Mouse (Mus musculus): Measurements from ENCODE around the gene Ifnz.
A peak's percentile ranks its signal among the peaks of the same experiment; 100 is the strongest.
"Not testable (repeated sequence)": the region's sequence is repeated elsewhere in the genome, so short reads cannot be mapped to it uniquely, and the experiment has no call there.

Ifnz gene

DNA sequence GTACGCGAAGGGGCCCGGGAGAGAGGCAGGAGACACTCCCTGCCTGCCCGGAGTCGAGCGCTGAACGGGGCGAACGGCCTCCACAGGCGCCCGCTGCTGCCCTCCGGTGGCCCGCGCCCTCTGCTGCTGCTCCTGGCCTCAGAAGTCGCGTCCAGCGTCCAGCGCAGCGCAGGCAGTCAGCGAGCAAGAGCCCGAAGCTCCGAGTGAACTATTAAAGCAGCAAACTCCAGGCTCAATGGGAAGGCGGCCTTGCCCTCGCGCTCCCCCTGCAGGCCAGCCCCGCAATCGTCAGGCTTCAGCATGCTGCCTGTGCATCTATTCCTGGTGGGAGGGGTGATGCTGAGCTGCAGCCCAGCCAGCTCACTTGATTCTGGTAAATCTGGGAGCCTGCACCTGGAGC, 3.5 kb downstream of the Ifnz start, which contains the start of gene Gm13276:
Gm13276 (plus strand) TSS at position 301 of the 400 bp plus-strand sequence.
- not testable (repeated sequence) for DNase-seq (ENCODE audit: low spot score)

DNA sequence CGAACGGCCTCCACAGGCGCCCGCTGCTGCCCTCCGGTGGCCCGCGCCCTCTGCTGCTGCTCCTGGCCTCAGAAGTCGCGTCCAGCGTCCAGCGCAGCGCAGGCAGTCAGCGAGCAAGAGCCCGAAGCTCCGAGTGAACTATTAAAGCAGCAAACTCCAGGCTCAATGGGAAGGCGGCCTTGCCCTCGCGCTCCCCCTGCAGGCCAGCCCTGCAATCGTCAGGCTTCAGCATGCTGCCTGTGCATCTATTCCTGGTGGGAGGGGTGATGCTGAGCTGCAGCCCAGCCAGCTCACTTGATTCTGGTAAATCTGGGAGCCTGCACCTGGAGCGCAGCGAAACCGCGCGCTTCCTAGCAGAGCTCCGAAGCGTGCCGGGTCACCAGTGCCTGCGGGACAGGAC, 6.5 kb downstream of the Ifnz start, which contains the start of gene Gm13277:
Gm13277 (plus strand) TSS at position 231 of the 400 bp plus-strand sequence.
- DNase-seq (ENCODE audit: low spot score) = not testable (repeated sequence)

DNA sequence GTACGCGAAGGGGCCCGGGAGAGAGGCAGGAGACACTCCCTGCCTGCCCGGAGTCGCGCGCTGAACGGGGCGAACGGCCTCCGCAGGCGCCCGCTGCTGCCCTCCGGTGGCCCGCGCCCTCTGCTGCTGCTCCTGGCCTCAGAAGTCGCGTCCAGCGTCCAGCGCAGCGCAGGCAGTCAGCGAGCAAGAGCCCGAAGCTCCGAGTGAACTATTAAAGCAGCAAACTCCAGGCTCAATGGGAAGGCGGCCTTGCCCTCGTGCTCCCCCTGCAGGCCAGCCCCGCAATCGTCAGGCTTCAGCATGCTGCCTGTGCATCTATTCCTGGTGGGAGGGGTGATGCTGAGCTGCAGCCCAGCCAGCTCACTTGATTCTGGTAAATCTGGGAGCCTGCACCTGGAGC, 9.3 kb downstream of the Ifnz start, which contains the start of gene Gm13278:
Gm13278 (plus strand) TSS at position 301 of the 400 bp plus-strand sequence.
- not testable (repeated sequence) for DNase-seq (ENCODE audit: low spot score)

DNA sequence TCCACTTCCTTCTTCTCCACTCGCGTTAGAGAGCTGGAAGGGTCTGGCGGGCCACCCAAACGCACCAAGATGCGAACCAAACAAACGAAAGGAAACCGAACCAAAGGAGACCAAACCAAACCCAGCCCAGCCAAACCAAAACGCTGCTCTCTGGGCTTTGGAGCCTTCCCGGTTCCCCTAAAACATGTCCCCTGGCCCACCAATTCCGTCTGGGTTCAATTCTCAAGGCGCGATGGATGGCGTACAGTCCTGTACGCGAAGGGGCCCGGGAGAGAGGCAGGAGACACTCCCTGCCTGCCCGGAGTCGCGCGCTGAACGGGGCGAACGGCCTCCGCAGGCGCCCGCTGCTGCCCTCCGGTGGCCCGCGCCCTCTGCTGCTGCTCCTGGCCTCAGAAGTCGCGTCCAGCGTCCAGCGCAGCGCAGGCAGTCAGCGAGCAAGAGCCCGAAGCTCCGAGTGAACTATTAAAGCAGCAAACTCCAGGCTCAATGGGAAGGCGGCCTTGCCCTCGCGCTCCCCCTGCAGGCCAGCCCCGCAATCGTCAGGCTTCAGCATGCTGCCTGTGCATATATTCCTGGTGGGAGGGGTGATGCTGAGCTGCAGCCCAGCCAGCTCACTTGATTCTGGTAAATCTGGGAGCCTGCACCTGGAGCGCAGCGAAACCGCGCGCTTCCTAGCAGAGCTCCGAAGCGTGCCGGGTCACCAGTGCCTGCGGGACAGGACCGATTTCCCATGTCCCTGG, 12.2 kb downstream of the Ifnz start, which contains the start of gene Gm13275:
Gm13275 (plus strand) TSS at position 552 of the 740 bp plus-strand sequence.
- DNase-seq (ENCODE audit: low spot score) = not testable (repeated sequence)

DNA sequence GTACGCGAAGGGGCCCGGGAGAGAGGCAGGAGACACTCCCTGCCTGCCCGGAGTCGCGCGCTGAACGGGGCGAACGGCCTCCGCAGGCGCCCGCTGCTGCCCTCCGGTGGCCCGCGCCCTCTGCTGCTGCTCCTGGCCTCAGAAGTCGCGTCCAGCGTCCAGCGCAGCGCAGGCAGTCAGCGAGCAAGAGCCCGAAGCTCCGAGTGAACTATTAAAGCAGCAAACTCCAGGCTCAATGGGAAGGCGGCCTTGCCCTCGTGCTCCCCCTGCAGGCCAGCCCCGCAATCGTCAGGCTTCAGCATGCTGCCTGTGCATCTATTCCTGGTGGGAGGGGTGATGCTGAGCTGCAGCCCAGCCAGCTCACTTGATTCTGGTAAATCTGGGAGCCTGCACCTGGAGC, 15.2 kb downstream of the Ifnz start, which contains the start of gene Gm13279:
Gm13279 (plus strand) TSS at position 301 of the 400 bp plus-strand sequence.
- not testable (repeated sequence) for DNase-seq (ENCODE audit: low spot score)

DNA sequence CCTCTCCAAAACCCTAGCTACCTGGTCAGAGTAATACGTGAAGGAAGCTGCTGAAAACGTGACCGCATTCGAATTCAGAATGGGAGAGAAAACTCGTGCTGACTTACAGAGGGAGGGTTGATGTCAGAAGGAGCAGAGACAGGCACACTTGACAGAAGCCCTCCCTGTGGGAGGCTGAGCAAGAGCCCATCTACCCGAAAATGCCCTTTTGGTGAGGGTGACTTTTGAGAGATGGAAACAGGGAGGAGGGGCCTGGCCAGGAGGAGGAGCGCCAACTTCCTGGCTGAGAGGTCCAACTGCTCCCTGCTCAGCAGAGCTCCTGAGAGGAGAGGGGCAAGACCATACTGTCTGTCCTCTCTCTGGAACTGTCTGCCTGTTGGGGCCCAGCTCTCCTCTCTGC, 17.4 kb downstream of the Ifnz start, which contains the start of gene Gm13285:
Gm13285 (plus strand) TSS at position 301 of the 400 bp plus-strand sequence.
- not testable (repeated sequence) for DNase-seq (ENCODE audit: low spot score)

DNA sequence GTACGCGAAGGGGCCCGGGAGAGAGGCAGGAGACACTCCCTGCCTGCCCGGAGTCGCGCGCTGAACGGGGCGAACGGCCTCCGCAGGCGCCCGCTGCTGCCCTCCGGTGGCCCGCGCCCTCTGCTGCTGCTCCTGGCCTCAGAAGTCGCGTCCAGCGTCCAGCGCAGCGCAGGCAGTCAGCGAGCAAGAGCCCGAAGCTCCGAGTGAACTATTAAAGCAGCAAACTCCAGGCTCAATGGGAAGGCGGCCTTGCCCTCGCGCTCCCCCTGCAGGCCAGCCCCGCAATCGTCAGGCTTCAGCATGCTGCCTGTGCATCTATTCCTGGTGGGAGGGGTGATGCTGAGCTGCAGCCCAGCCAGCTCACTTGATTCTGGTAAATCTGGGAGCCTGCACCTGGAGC, 21.0 kb downstream of the Ifnz start, which contains the start of gene Gm13287:
Gm13287 (plus strand) TSS at position 301 of the 400 bp plus-strand sequence.
- DNase-seq (ENCODE audit: low spot score) = not testable (repeated sequence)

DNA sequence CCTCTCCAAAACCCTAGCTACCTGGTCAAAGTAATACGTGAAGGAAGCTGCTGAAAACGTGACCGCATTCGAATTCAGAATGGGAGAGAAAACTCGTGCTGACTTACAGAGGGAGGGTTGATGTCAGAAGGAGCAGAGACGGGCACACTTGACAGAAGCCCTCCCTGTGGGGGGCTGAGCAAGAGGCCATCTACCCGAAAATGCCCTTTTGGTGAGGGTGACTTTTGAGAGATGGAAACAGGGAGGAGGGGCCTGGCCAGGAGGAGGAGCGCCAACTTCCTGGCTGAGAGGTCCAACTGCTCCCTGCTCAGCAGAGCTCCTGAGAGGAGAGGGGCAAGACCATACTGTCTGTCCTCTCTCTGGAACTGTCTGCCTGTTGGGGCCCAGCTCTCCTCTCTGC, 23.3 kb downstream of the Ifnz start, which contains the start of gene Gm13288:
Gm13288 (plus strand) TSS at position 301 of the 400 bp plus-strand sequence.
- not testable (repeated sequence) for DNase-seq (ENCODE audit: low spot score)

DNA sequence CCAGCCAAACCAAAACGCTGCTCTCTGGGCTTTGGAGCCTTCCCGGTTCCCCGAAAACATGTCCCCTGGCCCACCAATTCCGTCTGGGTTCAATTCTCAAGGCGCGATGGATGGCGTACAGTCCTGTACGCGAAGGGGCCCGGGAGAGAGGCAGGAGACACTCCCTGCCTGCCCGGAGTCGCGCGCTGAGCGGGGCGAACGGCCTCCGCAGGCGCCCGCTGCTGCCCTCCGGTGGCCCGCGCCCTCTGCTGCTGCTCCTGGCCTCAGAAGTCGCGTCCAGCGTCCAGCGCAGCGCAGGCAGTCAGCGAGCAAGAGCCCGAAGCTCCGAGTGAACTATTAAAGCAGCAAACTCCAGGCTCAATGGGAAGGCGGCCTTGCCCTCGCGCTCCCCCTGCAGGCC, 23.8 kb downstream of the Ifnz start:
- DNase-seq (ENCODE audit: low spot score) = not testable (repeated sequence)

DNA sequence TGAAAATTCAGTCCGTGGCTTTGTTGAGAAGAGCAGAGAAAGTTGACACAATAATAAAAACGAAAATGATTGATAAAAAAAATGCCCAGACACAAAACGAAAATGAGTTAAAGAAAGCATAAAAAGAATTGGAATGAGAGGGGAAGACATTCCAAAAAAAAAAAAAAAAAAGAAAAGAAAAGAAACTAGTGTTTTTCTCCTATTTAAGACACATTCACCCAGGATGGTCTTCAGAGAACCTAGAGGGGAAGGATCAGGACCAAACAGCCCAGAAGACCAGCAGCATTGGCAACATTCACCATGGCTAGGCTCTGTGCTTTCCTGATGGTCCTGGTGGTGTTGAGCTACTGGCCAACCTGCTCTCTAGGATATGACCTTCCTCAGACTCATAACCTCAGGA, 34.0 kb downstream of the Ifnz start, which contains the start of gene Ifna7:
Ifna7 (plus strand) TSS at position 301 of the 400 bp plus-strand sequence.
- DNase-seq (ENCODE audit: low spot score) = no peak

DNA sequence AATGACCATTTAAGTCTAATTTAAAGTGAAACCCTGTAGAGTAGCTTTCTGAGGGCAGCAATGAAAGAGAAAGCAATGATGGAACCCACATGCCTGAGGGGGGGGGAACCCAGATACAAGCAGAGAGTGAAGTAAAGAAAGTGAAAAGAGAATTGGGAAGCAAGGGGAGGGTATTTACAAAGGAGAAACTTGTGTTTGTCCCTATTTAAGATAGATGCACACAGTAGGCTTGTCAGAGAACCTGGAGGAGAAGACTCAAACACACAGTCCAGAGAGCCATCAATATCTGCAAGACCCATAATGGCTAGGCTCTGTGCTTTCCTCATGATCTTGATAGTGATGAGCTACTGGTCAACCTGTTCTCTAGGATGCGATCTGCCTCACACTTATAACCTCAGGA, 37.7 kb downstream of the Ifnz start, which contains the start of gene Ifna11:
Ifna11 (plus strand) TSS at position 301 of the 400 bp plus-strand sequence.
- DNase-seq (ENCODE audit: low spot score) = no peak

DNA sequence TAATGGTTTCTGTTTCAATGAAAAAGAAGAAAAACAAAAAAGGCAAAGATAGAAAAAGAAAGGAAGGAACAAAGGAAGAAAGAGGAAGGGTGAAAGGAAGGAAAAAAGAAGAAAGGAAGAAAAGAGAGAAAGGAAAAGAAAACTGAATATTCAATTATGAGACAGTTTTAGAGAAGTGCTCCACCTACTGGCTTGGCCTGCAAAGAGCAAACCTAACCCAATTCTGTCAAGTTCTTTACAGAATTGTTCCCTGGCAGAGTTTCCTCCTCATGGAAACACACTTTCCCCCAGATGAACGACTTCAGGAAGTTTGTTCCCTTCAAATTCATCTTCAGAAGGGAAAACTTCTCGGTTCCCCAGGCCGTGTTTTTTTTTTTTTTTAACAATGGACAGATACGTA, 41.1 kb downstream of the Ifnz start:
- peak; percentile 48 for DNase-seq (ENCODE audit: low spot score)

DNA sequence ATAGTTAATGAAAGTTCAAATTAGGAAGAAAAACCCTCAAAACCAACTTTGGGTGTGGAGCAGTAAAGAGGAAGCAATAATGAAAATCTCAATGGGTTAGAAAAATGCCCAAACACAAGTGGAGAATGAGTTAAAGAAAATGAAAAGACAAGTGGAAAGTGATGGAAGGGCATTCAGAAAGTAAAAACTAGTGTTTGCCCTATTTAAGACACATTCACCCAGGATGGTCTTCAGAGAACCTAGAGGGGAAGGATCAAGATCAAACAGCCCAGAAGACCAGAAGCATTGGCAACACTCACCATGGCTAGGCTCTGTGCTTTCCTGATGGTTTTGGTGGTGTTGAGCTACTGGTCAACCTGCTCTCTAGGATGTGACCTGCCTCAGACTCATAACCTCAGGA, 45.2 kb downstream of the Ifnz start, which contains the start of gene Ifna6:
Ifna6 (plus strand) TSS at position 301 of the 400 bp plus-strand sequence.
- DNase-seq (ENCODE audit: low spot score) = not testable (repeated sequence)

DNA sequence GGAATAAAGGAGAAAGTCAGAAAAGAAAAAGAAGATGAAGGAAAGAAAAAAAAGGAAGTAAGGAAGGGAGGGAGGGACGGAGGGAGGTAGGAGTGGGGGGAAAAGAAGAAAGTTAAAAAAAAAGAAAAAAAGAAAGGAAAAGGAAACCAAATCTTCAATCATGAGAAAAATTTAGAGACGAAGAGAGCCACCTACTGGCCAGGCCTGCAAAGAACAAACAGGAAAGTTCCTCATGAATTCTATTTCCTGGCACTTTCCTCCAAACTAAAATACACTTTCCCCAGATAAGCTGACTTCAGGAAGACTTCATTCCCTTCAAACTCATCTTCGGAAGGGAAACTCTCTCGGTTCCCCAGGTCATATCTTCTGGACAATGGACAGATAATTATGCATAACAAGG, 48.6 kb downstream of the Ifnz start:
- DNase-seq (ENCODE audit: low spot score) = peak; percentile 42

Data from retina, embryonic 14.5 days (tissue).